Mouse (Mus musculus) limb, embryonic 13.5 days (tissue): Measurements from ENCODE around the gene Stk38. TPM values are rescaled to one million over a fixed set of nuclear protein-coding genes. Genes with fewer than 3 reads are reported as not detected.

Source experiments
- ATAC-seq: fragments of 200-750 bp; cut with Nextera tagmentation; 2 replicates; pipeline ENCODE4 v1.8.0; 2017; ENCODE audit warnings: low read depth, moderate number of reproducible peaks, moderate TSS enrichment; ENCODE audit not compliant: low FRiP score
- H3K27ac ChIP-seq: fragments of 300-500 bp; sonication (generic); 2 replicates; pipeline ENCODE4 v1.5.1; 2015; ENCODE audit warnings: inconsistent platforms, mild to moderate bottlenecking, moderate library complexity
- H3K27me3 ChIP-seq: fragments of 300-500 bp; sonication (generic); 2 replicates; pipeline ENCODE4 v1.6.1; 2015; ENCODE audit warnings: mild to moderate bottlenecking, inconsistent platforms
- H3K36me3 ChIP-seq: fragments of 300-500 bp; sonication (generic); 2 replicates; pipeline ENCODE4 v1.6.1; 2015; ENCODE audit warnings: inconsistent platforms, mild to moderate bottlenecking, moderate library complexity
- H3K4me1 ChIP-seq: fragments of 300-500 bp; sonication (generic); 2 replicates; pipeline ENCODE4 v1.6.1; 2015; ENCODE audit warnings: inconsistent platforms
- H3K4me2 ChIP-seq: fragments of 300-500 bp; sonication (generic); replicated peaks from 2 replicates; pipeline ENCODE4 v1.6.1; 2015; ENCODE audit warnings: inconsistent platforms, mild to moderate bottlenecking, moderate library complexity
- H3K4me3 ChIP-seq: fragments of 300-500 bp; sonication (generic); 2 replicates; pipeline ENCODE4 v1.5.1; 2015; ENCODE audit warnings: moderate library complexity, mild to moderate bottlenecking, inconsistent platforms
- H3K9ac ChIP-seq: fragments of 300-500 bp; sonication (generic); 2 replicates; pipeline ENCODE4 v1.6.1; 2015; ENCODE audit warnings: mild to moderate bottlenecking, inconsistent platforms
- H3K9me3 ChIP-seq: fragments of 300-500 bp; sonication (generic); 2 replicates; pipeline ENCODE4 v1.6.1; 2016; ENCODE audit warnings: inconsistent platforms
- WGBS: fragments of 180-500 bp; shearing (Covaris S2); methylation state at CpG from one replicate; pipeline ENCODE4 v1.1.7; 2015; 5-methylcytosine and 5-hydroxymethylcytosine counted together
- polyA plus RNA-seq: library from polyadenylated mRNA; unstranded; fragments of >200 nt; fragmentation: Nextera tagmentation; extraction: Ambion mirVana; gene quantifications from 2 replicates; pipeline ENCODE4 v1.2.1, GENCODE M21; 2015

Stk38 gene
- polyA plus RNA-seq, 1 experiment from 2014 or later, result 119 TPM

DNA sequence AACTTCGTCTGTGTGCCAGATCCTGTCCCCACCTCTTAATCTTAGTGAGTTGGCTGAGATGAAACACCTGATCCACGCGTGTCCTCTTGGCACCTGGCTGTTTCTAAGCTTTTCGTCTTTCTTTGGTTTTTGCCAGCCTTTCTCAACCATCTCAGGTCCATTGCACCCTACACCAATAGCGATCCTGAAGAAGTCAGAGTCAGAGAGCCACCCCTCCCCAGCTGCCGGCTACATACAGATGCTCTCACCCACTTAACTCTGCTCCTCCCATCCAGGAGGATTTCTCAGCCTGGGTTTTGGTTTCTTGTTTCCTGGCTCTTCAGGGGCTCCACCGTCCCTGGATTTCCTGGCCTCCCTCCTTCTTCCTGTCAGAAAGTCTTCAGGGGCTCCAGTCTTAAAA, 11.6 kb upstream of the Stk38 start:
- no peak overlapping the region for H3K4me2 ChIP-seq
- no peak overlapping the region for H3K27ac ChIP-seq
- no peak for ATAC-seq
- no peaks in the 10 kb centered on the region for H3K27me3 ChIP-seq
- H3K4me3 ChIP-seq, result no peak overlapping the region
- H3K4me1 ChIP-seq, result peaks cover 4% of the 10 kb centered on the region
- H3K9ac ChIP-seq, result no peak overlapping the region
- no peaks in the 10 kb centered on the region for H3K9me3 ChIP-seq
- no peaks in the 10 kb centered on the region for H3K36me3 ChIP-seq
- WGBS, result 69% methylated on average over 7 of the region's 7 CpGs

DNA sequence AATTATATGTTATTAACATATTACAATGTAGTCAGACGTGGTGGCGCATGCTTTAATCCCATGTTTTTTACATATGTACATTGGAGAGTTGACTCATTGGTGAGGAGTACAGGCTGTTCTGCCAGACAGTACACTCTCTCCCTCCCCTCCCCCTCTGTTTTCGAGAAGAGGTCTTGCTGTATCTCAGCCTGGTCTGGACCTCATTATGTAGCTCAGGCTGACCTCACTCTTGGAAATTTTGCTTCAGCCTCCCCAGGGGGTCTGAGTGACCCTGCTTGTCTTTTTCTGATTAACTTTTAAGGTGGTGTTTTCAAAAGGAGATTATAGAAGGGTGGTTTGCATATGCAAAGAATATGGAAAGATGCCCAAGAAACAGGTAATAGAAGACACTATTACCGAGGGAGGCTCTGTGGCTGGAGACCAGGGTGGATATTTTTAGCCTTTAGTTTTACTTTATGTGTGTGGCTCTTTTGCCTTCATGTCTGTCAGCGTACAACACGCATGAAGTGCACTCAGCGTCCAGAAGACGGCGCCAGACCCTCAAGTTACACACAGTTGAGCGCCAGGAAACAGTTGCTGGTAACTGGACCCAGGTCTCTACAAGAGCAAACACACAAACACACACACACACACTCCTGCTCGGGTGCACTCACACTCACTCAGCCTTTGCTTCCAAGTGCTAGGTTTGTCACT, 10.6 kb upstream of the Stk38 start:
- Histone ChIP-seq H3K9ac (no peak overlapping the region), H3K4me3 (no peak overlapping the region), H3K4me1 (peaks cover 4% of the 10 kb centered on the region), H3K9me3 (no peaks in the 10 kb centered on the region), H3K36me3 (no peaks in the 10 kb centered on the region), H3K27ac (no peak overlapping the region), H3K4me2 (no peak overlapping the region), H3K27me3 (no peaks in the 10 kb centered on the region)
- 36% methylated on average over 11 of the region's 11 CpGs for WGBS
- ATAC-seq, result no peak

DNA sequence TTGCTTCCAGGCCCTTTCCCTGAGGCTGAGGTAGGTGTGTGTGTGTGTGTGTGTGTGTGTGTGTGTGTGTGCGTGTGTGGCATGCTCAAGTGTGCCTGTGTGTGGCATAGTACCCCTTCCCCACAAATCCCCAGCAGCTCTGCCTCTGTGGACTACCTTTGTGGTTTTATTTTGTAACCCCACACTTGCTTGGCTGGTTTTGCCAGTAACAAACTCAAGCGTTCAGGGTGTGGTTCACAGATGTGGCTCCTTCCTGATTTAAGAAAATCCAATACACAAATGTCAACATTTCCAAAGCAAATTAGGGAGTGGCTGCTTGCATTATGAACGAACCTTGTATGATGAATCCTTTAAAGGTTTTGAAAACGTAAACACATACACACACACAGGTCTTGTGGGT, 8.9 kb upstream of the Stk38 start:
- ATAC-seq, result no peak
- Histone ChIP-seq H3K4me3 (no peak overlapping the region), H3K27ac (no peak overlapping the region), H3K4me1 (peaks cover 4% of the 10 kb centered on the region; the same call in 1 of the 2 replicates), H3K9me3 (no peaks in the 10 kb centered on the region), H3K27me3 (no peaks in the 10 kb centered on the region), H3K9ac (no peak overlapping the region), H3K4me2 (no peak overlapping the region), H3K36me3 (no peaks in the 10 kb centered on the region)
- WGBS, result 80% methylated on average over 4 of the region's 4 CpGs

DNA sequence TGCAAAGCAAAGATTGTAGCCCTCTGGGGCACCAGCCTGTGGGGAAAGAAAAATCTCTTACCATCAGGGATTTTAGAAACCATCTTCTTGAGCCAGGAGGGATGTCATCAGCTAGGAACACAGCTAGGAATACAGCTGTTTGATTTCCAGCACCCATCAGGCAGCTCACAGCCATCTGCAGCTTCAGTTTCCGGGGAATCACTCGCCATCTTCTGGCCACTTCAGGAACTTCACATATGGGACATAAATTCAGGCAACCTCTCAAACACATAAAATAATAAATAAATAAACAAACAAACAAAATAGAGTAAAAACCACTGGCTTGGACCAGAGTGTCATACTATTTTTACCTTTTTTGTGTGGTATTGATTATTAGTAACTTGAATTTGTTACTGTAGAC, 7.8 kb upstream of the Stk38 start:
- H3K4me3 ChIP-seq, result no peak overlapping the region
- no peaks in the 10 kb centered on the region for H3K27me3 ChIP-seq
- H3K4me1 ChIP-seq, result peaks cover 4% of the 10 kb centered on the region; the same call in 1 of the 2 replicates
- ATAC-seq, result no peak
- no peak overlapping the region for H3K9ac ChIP-seq
- no peak overlapping the region for H3K27ac ChIP-seq
- H3K4me2 ChIP-seq, result no peak overlapping the region
- 28% methylated on average over 2 of the region's 2 CpGs for WGBS
- H3K9me3 ChIP-seq, result no peaks in the 10 kb centered on the region
- H3K36me3 ChIP-seq, result no peaks in the 10 kb centered on the region

DNA sequence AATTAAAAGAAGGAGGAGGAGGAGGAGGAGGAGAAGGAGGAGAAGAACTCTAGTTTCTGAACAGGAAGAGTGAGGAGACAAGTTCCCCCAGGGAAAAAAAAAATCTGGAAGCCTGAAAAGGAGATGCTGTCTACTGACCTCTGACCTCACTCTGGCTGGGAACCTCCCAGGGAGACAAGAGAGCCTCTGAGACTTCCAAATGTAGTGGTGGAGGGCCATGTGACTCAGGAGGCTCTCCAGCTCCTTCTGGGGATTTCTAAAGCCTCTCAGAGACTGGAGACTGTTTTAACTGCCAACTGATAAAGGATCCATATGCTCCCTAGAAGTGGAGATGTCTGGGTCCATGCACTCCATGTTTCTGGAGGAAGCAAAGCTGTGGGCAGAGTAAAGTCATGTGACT, 6.4 kb upstream of the Stk38 start:
- ATAC-seq, result no peak
- no peak overlapping the region for H3K4me2 ChIP-seq
- peaks cover 4% of the 10 kb centered on the region; the same call in 1 of the 2 replicates for H3K4me1 ChIP-seq
- no peak overlapping the region for H3K9ac ChIP-seq
- no peak overlapping the region for H3K27ac ChIP-seq
- no peaks in the 10 kb centered on the region for H3K9me3 ChIP-seq
- no peak overlapping the region for H3K4me3 ChIP-seq
- no peaks in the 10 kb centered on the region for H3K36me3 ChIP-seq
- no peaks in the 10 kb centered on the region for H3K27me3 ChIP-seq

DNA sequence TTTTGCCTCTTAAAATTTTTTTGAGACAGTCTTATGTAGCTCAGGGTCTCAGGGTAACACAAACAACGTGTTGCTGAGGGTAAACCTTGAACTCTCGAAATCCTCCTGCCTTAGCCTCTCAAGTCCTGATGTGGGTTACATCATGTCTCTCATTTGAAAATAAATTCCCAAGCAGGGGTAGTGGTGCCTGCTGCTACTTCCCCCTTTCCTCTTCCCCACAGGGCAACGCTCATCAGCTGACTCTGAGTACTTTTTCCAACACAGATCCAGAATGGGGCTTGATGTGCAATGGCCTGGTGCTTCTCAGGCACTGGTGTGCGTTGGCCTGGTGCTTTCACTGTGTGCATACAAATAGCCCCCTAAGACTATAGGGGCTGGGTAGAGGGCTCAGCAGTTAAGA, 1.4 kb upstream of the Stk38 start:
- 91% methylated on average over 4 of the region's 4 CpGs for WGBS
- Histone ChIP-seq H3K36me3 (no peaks in the 10 kb centered on the region), H3K4me2 (no peak overlapping the region), H3K4me3 (no peak overlapping the region), H3K4me1 (peaks cover 29% of the 10 kb centered on the region), H3K9ac (no peak overlapping the region), H3K27ac (no peak overlapping the region), H3K9me3 (no peaks in the 10 kb centered on the region), H3K27me3 (no peaks in the 10 kb centered on the region)
- no peak for ATAC-seq

DNA sequence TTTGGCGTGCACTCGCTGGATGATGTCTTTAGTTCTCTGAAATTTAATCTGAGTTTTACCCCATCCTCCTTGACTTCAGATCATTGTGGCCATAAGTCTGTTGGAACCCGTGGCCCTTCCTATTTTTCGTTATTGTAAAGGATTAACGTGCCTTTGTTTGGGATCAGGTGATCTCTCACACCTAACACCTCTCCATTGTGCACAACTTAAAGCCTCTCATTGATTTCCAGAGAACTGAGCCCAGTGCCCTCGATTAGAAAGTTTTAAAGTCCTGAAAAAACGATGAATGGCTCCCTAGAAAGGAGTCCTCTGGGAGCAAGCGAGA, 493 bp upstream of the Stk38 start:
- ATAC-seq, result no peak
- 19% methylated on average over 8 of the region's 8 CpGs for WGBS

DNA sequence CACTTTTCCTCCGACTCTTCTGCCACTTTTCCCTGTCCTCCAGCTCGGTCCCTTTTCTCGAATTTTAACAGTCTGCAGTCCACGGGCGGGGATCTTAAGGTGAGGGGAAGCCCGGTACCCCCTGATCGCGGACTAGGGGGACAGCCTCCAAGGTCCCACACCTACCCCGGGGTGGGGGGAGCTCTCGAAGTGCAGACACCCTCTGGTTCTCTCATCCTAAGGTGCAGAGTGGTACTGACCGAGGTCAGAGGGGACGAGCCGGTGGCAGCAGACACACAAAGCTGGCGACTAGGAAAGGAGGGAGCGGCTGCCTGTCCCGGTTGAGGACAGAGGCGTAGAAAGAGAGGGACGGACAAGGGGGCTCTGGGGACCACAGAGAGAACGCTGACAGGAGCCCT, 553 bp downstream of the Stk38 start:
- Histone ChIP-seq H3K36me3 (no peaks in the 10 kb centered on the region), H3K27ac (peak overlapping the region; percentile 79), H3K4me1 (peaks cover 29% of the 10 kb centered on the region), H3K4me2 (peak overlapping the region; percentile 84), H3K27me3 (no peaks in the 10 kb centered on the region), H3K9me3 (no peaks in the 10 kb centered on the region), H3K9ac (peak overlapping the region; percentile 97), H3K4me3 (peak overlapping the region; percentile 99)
- ATAC-seq, result peak; percentile 34
- under 1% methylated on average over 19 of the region's 19 CpGs for WGBS

More for the DNA sequence above, 493 bp upstream of the Stk38 start:
- H3K4me3 ChIP-seq, result peak overlapping the region; percentile 99
- H3K4me1 ChIP-seq, result peaks cover 29% of the 10 kb centered on the region
- H3K27ac ChIP-seq, result peak overlapping the region; percentile 79
- peak overlapping the region; percentile 97 for H3K9ac ChIP-seq
- no peaks in the 10 kb centered on the region for H3K36me3 ChIP-seq
- H3K27me3 ChIP-seq, result no peaks in the 10 kb centered on the region
- peak overlapping the region; percentile 84 for H3K4me2 ChIP-seq
- no peaks in the 10 kb centered on the region for H3K9me3 ChIP-seq

DNA sequence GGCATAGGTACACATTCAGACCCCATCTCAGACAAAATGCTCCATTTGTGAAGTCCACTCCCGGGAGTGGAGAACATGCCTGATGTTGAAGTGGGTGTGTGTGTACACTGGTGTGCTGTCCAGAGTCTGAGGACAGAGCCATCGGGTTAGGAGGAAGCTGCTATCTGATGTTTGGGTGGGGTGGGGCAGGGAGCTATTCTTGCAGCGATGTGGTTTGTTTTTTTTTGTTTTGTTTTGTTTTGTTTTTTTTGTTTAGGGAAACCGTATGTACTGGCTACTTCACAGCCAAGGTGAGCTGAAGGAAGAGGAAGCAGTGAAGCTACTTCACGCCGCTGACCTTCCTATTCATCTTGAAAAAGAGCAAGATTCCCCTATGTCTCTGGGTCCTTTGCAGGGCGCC, 983 bp downstream of the Stk38 start:
- no peak for ATAC-seq
- H3K27ac ChIP-seq, result no peak overlapping the region; the same call in 1 of the 2 replicates

DNA sequence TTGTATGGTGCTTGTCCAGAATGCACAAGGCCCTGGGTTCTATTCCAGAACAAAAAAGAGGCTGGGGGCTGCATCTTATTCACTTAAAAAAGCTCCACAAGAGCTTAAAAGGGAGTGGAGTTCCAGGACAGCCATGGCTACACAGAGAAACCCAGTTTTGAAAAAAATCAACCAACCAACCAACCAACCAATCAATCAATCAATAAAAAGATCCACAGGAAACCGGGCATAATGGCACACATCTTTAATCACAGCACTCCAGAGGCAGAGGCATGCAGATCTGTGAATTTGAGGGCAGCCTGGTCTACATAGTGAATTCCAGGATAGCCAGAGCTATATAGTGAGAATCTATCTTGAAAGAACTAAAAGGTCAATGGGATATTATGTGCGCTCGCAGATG, 2.8 kb downstream of the Stk38 start:
- WGBS, result 98% methylated on average over 3 of the region's 3 CpGs
- no peaks in the 10 kb centered on the region for H3K9me3 ChIP-seq
- H3K36me3 ChIP-seq, result peaks cover 12% of the 10 kb centered on the region
- H3K27me3 ChIP-seq, result no peaks in the 10 kb centered on the region
- peaks cover 29% of the 10 kb centered on the region for H3K4me1 ChIP-seq
- no peak overlapping the region for H3K4me2 ChIP-seq
- no peak overlapping the region for H3K4me3 ChIP-seq
- no peak overlapping the region for H3K27ac ChIP-seq
- ATAC-seq, result no peak
- no peak overlapping the region for H3K9ac ChIP-seq

More for the DNA sequence above, 983 bp downstream of the Stk38 start:
- Histone ChIP-seq H3K4me1 (peaks cover 29% of the 10 kb centered on the region), H3K4me2 (peak overlapping the region; percentile 84), H3K9ac (peak overlapping the region; percentile 97), H3K27me3 (no peaks in the 10 kb centered on the region), H3K4me3 (peak overlapping the region; percentile 99), H3K9me3 (no peaks in the 10 kb centered on the region), H3K36me3 (no peaks in the 10 kb centered on the region)
- WGBS, result 7% methylated on average over 7 of the region's 7 CpGs

DNA sequence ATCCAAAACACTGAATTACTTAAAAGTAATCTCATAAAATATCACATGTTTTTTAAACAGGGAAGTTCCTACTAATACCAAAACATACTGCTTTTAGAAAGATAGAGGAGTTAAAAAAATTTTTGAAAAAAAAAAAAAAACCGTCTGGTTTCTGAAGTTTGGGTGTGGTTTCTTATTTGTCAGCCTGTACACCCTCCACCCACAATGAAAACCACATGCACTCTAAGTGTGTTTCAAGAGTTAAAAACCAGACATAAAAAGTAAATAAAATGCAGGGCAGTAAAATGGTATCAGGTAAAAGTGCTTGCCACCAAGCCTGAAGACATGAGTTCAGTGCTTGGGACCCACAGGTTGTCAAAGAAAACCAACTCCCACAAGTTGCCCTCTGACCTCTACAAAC, 4.1 kb downstream of the Stk38 start:
- Histone ChIP-seq H3K4me1 (peaks cover 29% of the 10 kb centered on the region), H3K4me3 (no peak overlapping the region), H3K9me3 (no peaks in the 10 kb centered on the region), H3K4me2 (no peak overlapping the region), H3K36me3 (peaks cover 24% of the 10 kb centered on the region), H3K27me3 (no peaks in the 10 kb centered on the region), H3K27ac (no peak overlapping the region), H3K9ac (no peak overlapping the region)
- 33% methylated on average over 1 of the region's 1 CpGs for WGBS
- no peak for ATAC-seq

DNA sequence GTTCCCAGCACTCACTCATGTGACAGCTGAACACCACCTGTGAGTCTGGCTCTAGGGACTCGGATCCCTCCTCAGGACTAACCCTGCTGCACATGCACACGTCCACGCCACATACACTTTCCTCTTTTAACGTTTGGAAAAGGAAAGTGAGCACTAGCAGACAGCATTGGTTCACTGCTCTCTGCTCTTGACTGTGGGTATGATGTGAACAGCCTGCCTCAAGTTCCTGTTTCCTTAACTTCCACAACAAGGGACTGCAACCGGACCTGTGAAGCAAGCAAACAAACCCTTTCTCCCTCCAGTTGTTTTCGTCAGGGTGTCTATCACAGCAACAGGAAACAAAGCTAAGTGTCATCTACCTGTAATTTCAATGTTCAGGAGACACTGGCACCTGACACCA, 7.3 kb downstream of the Stk38 start:
- Histone ChIP-seq H3K27ac (no peak overlapping the region), H3K36me3 (peaks cover 52% of the 10 kb centered on the region), H3K4me1 (peaks cover 8% of the 10 kb centered on the region), H3K4me2 (no peak overlapping the region), H3K27me3 (no peaks in the 10 kb centered on the region), H3K4me3 (no peak overlapping the region), H3K9me3 (no peaks in the 10 kb centered on the region), H3K9ac (no peak overlapping the region)
- 86% methylated on average over 6 of the region's 6 CpGs for WGBS
- no peak for ATAC-seq

DNA sequence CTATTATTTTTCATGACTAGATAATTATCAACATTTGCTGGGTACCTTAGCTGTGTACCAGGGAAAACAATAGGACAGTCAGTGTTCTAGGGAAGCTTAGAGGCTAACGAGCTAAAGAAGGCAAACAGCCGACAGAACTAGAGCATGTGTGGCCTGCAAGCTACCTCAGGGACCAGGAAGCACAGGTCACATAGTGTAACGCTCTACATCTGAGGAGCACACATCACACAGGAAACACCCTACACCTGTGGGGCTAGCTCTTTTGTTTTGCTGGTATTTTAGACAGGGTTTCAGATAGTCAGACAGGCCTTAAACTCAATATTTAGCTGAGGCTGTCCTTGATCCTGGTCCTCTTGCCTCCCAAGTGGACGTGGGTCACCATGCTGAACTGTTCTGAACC, 13.2 kb downstream of the Stk38 start:
- Histone ChIP-seq H3K9ac (no peak overlapping the region), H3K27me3 (no peaks in the 10 kb centered on the region), H3K9me3 (no peaks in the 10 kb centered on the region), H3K36me3 (peaks cover 70% of the 10 kb centered on the region), H3K4me3 (no peak overlapping the region), H3K4me2 (no peak overlapping the region), H3K27ac (no peak overlapping the region), H3K4me1 (no peaks in the 10 kb centered on the region)
- WGBS, result 87% methylated on average over 4 of the region's 4 CpGs
- ATAC-seq, result no peak
